Mouse (Mus musculus): ENCODE results near the gene Rora.

- no peak for TF ChIP-seq POLR2A (IDR thresholded peaks at IDR 0.05; ENCODE audit: low read depth, low read length)
- TF ChIP-seq CTCF (IDR thresholded peaks at IDR 0.05; ENCODE audit: extremely low read depth, insufficient read length, insufficient replicate concordance, low read depth, low read length), result no peak
Measured at GRCm38 (mm10) chr9:69302846-69303245, 649.3 kb downstream of the Rora start.
